Mouse (Mus musculus) megakaryocyte, embryonic 14.5 days (primary cell): Measurements from ENCODE around the gene Cpne7. TPM values are rescaled to one million over a fixed set of nuclear protein-coding genes. Genes with fewer than 3 reads are reported as not detected.
A peak's percentile ranks its signal among the peaks of the same experiment; 100 is the strongest.
"Not testable (repeated sequence)": the region's sequence is repeated elsewhere in the genome, so short reads cannot be mapped to it uniquely, and the experiment has no call there.

ENCODE experiments used
- H3K27me3 ChIP-seq: replicated peaks from 2 replicates; pipeline ENCODE3; 2012; ENCODE audit warnings: inconsistent platforms
- H3K36me3 ChIP-seq: replicated peaks from 2 replicates; pipeline ENCODE3; 2012; ENCODE audit warnings: low read length, inconsistent platforms, mixed read lengths
- H3K4me1 ChIP-seq: 2 replicates; pipeline ENCODE4 v1.6.1; 2012; ENCODE audit warnings: inconsistent platforms
- H3K4me3 ChIP-seq: replicated peaks from 2 replicates; pipeline ENCODE3; 2012; ENCODE audit warnings: moderate library complexity, mild to moderate bottlenecking, inconsistent platforms
- H3K9me3 ChIP-seq: 2 replicates; pipeline ENCODE4 v1.6.1; 2012; ENCODE audit warnings: inconsistent platforms
- FLI1 ChIP-seq: IDR thresholded peaks from 2 replicates; pipeline ENCODE4 v1.6.1; 2012; ENCODE audit warnings: low read length, inconsistent platforms, mixed read lengths
- GATA1 ChIP-seq: IDR thresholded peaks from 3 replicates; pipeline ENCODE4 v1.6.1; 2012; ENCODE audit warnings: mixed read lengths, low read length, inconsistent platforms, borderline replicate concordance
- polyA plus RNA-seq: library from polyadenylated mRNA; stranded (reverse); fragments of >175 nt; gene quantifications from 2 replicates; pipeline ENCODE4 v1.2.3, GENCODE M21; 2012; ENCODE audit warnings: low replicate concordance; ENCODE audit not compliant: insufficient read depth

Gene Cpne7
- polyA plus RNA-seq, 1 experiment = 0.43 TPM

DNA sequence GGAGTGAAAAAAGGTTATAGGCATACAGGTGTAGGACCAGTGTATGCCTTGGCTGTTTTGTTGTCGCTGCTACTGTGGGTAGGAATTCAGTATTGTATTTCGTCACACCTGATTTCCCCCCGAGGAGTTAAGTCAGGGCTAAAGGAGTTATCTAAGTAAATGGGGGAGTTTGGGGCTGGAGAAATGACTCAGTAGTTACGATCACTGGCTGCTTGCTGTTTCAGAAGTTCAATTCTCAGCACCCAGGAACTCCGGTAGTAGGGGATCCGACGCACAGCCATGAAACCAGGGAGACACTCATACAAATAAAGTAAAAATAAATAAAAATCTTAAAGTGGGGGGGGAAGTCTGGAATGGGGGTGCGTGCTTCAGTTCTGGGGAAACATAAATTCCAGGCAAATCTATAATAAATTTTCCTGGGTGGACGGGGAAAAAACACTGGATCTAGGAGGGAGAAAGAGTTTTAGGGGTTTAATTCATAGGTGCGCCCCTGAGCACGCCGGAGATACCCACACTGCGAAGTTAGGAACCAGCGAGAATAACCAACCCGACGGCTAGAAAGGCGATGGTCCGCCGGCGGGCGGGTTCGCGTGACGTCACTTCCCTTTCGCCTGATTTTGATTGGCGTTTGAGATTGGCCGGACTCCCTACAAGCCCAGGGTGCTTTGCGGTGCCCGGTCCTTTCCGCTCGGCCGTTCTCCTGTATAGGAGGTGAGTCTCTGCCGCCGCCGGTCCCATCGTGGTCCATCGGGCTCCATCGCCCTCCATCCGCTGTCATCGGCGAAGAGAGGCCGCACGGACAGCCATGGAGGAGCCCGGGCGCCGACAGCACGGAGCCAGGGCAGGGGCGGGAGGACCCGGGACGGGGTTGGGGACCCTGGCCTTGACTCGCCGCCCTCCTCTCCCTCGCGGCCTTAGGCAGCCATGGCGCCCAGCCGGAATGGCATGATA, 15.2 kb upstream of the Cpne7 start, which contains the start of gene Rpl13:
TSS of gene Rpl13 (plus strand) at position 616 of the 951 bp plus-strand sequence.
- H3K27me3 ChIP-seq = no peaks in the 10 kb centered on the region
- H3K4me1 ChIP-seq = peaks cover 30% of the 10 kb centered on the region
- H3K4me3 ChIP-seq = peak within 1 kb of the TSS; percentile 96
- peaks cover 44% of the 10 kb centered on the region for H3K36me3 ChIP-seq
- no peak for TF ChIP-seq FLI1
- no peak for TF ChIP-seq GATA1
- H3K9me3 ChIP-seq = no peaks in the 10 kb centered on the region

DNA sequence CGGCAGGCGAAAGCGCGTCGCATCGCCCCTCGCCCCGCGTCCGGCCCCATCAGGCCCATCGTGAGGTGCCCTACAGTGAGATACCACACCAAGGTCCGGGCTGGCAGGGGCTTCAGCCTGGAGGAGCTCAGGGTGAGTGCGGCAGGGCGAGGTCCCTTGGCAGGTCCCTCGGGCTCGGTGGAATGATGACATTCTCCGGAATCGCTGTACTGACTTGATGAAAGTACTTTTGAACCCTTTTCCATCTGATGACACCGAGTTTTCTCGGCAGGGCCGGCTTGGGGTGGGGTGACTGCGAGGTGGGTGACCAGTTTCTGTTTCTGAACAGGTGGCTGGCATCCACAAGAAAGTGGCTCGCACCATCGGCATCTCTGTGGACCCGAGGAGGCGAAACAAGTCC, 14.3 kb upstream of the Cpne7 start:
- H3K36me3 ChIP-seq = peaks cover 35% of the 10 kb centered on the region
- H3K27me3 ChIP-seq, H3K9me3 ChIP-seq: not testable (repeated sequence)
- H3K4me3 ChIP-seq = peak overlapping the region; percentile 96
- peaks cover 32% of the 10 kb centered on the region for H3K4me1 ChIP-seq

DNA sequence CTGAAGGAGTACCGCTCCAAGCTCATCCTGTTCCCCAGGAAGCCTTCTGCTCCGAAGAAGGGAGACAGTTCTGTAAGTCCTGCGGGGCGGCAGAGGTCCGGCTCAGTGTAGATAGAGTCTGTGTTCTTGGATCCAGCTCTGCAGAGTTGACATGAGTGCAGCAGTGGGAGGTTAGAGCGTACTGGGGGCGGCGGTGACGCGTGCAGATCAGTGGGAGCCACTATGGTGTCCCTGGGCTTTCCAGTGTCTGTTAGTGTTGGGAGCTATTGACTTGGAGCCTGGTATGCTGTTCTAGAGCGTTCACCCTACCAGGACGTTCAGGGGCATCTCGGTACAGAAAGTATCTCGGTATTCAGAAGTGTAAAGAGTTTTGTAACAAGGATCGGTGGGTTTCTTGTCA, 13.9 kb upstream of the Cpne7 start:
- H3K4me3 ChIP-seq = peak overlapping the region; percentile 96
- no peak for TF ChIP-seq FLI1
- TF ChIP-seq GATA1 = no peak
- H3K36me3 ChIP-seq = peaks cover 31% of the 10 kb centered on the region
- H3K9me3 ChIP-seq = no peaks in the 10 kb centered on the region
- H3K27me3 ChIP-seq = no peaks in the 10 kb centered on the region
- H3K4me1 ChIP-seq = peaks cover 32% of the 10 kb centered on the region

DNA sequence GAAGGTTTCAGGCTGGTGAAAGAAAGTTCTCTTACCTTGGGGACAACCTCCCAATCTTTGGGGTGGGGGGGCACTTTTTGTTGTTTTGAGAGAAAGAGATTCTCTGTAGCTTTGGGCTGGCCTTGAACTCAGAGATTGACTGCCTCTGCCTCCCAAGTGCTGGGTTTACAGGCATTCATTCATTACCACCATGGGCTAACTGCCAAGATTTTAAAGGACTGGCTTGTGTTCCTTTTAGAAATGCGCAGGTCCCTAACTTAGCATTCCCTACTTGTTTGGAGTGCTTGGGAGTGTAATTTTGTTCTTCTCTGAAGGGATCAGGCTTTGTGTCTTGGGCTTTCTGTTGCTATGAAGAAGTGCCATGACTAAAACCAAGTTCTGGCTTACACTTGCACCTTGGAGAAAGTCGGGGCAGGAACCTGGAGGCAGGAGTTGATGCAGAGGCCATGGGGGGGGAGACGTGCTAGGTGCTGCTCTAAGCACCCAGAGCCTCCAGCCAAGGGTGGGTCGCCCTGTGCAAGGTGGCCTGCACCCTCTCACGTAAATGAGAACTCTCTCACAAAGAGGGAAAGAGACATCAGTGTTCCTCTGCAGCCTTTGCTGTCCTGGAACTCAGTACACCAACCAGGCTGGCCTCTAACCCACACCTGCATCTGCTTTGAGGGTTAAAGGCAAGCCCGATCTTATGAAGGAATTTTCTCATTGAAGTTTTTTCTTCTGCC, 13.0 kb upstream of the Cpne7 start:
- H3K9me3 ChIP-seq = no peaks in the 10 kb centered on the region
- H3K4me1 ChIP-seq = peaks cover 37% of the 10 kb centered on the region
- TF ChIP-seq FLI1 = no peak
- no peak for TF ChIP-seq GATA1
- H3K36me3 ChIP-seq = peaks cover 27% of the 10 kb centered on the region
- peaks cover 2% of the 10 kb centered on the region for H3K27me3 ChIP-seq
- H3K4me3 ChIP-seq = peak overlapping the region; percentile 96

DNA sequence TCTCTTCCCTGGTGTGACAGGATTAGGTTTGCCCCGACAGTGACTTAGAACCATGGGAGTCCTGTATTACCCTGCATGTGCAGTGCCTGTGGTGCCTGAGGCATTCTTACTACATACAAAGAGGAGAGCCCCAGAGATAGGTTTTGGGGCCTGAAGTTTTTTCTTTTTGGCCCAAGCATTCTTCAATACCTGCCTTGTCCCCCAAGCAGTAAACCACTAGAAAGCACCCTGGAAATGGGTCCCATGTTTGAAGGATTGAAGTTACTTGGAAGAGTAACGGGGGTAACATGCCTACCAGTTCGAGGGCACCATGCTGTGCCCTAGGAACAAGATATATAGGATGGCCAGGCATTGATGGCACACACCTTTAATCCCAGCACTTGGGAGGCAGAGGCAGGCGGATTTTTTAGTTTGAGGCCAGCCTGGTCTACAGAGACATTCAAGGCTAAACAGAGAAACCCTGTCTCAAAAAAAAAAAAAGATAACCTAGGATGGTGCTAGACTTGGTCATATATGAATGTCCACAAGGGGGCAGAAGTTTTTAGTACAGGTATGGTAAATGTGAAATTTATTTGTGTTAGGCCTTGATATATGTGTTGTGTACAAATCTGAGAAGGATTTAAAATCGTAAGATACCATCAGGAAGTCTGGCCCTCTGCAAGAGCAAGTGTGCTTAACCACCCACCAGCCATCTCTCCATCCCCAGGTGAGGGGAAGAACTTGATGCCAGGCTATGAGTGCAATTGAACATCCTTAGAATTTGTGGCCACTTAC, 11.4 kb upstream of the Cpne7 start:
- Histone ChIP-seq H3K4me3 (no peak overlapping the region), H3K4me1 (peaks cover 45% of the 10 kb centered on the region), H3K27me3 (peaks cover 2% of the 10 kb centered on the region), H3K9me3 (no peaks in the 10 kb centered on the region), H3K36me3 (peaks cover 27% of the 10 kb centered on the region)
- TF ChIP-seq GATA1 (no peak), FLI1 (no peak)

DNA sequence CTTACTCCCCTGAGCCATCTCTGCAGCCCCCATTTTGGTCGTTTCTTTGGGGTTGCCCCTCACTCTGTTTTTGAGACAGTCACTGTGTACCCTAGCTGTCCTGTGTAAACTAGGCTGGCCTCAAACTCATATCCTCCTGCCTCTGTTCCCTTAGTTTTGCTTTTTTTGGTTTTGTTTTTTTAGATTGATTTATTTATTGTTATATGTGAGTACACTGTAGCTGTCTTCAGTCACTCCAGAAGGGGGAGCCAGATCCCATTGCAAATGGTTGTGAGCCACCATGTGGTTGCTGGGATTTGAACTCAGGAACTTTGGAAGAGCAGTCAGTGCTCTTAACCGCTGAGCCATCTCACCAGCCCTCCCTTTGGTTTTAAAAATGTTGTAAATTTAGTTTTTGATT, 10.6 kb upstream of the Cpne7 start:
- TF ChIP-seq GATA1 = no peak
- TF ChIP-seq FLI1 = no peak
- Histone ChIP-seq H3K4me3 (no peak overlapping the region), H3K4me1 (peaks cover 49% of the 10 kb centered on the region), H3K36me3 (peaks cover 27% of the 10 kb centered on the region), H3K27me3 (peaks cover 2% of the 10 kb centered on the region), H3K9me3 (no peaks in the 10 kb centered on the region)

DNA sequence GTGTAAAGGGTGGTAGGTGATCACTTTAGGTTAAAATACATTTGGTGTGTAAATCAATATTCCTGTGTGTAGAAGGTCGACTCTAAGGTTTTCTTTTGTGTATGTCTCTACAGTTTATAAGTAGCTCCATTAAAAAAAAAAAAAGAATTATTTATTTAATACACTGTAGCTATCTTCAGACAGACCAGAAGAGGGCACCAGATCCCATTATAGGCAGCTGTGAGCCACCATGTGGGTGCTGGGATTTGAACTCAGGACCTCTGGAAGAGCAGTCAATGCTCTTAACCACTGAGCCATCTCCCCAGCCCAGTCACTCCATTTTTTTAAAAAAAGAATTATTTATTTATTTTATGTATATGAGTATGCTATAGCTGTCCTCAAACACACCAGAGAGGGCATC, 9.2 kb upstream of the Cpne7 start:
- no peak for TF ChIP-seq FLI1
- no peak for TF ChIP-seq GATA1
- Histone ChIP-seq H3K27me3 (peaks cover 2% of the 10 kb centered on the region), H3K36me3 (peaks cover 27% of the 10 kb centered on the region), H3K4me3 (no peak overlapping the region), H3K4me1 (peaks cover 52% of the 10 kb centered on the region), H3K9me3 (no peaks in the 10 kb centered on the region)

DNA sequence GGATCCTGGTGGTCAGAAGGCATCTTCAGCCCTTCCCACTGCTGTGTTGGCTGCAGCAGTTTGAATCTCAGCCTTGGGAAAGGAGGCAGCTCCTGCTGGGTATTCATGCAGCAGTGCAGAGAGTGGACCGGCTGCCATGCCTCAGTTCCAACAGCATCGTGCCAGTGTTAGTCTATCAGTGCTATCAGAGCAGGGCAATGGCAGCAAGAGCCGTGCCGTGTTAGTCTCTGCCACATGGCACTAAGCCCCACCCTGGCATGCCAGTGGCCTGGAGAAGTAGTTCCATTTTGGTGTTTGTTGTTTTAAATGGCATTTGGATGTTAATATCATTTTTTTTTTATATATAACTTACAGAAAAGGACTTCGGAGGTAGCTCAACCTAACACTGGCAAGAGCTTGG, 8.2 kb upstream of the Cpne7 start:
- TF ChIP-seq FLI1 (no peak), GATA1 (no peak)
- H3K36me3 ChIP-seq = peaks cover 18% of the 10 kb centered on the region

DNA sequence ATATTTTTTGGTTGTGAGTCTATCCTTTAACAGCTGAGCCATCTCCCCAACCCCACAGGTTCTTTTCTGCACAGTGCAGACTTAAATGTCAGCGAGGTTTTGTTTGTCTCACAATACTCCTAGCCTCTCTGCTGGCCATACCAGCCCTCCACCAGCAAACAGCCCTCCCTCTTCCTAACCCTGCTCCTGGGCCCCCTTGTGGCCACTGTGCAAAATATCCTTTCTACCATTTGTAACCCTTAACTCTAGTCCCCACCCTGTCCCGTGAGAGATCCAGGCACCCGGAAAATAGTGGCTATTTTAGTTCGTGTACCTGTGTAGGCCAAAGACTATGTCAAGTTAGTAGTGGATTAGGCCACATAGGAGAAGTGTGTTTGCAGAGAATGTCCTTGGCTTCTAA, 6.5 kb upstream of the Cpne7 start:
- H3K4me1 ChIP-seq = peaks cover 51% of the 10 kb centered on the region
- H3K4me3 ChIP-seq = no peak overlapping the region
- peaks cover 9% of the 10 kb centered on the region for H3K27me3 ChIP-seq
- TF ChIP-seq GATA1 = no peak
- TF ChIP-seq FLI1 = no peak
- H3K9me3 ChIP-seq = no peaks in the 10 kb centered on the region
- peaks cover 1% of the 10 kb centered on the region for H3K36me3 ChIP-seq

More for the DNA sequence above, 8.2 kb upstream of the Cpne7 start:
- peaks cover 49% of the 10 kb centered on the region for H3K4me1 ChIP-seq
- H3K4me3 ChIP-seq = no peak overlapping the region
- no peaks in the 10 kb centered on the region for H3K9me3 ChIP-seq
- peaks cover 2% of the 10 kb centered on the region for H3K27me3 ChIP-seq
